Mouse (Mus musculus) layer of hippocampus, adult 2 months (tissue): Measurements from ENCODE around the gene Cenpc1. TPM values are rescaled to one million over a fixed set of nuclear protein-coding genes. Genes with fewer than 3 reads are reported as not detected.

ENCODE experiments used
- DNase-seq, 2 experiments: peaks; one replicate each; pipeline ENCODE4 v3.0.0; 2022; ENCODE audit warnings: low spot score in 2 of 2
- H3K27ac ChIP-seq: fragments of 200-600 bp; 2 replicates; pipeline ENCODE4 v1.8.1; 2022
- H3K4me3 ChIP-seq: fragments of 200-600 bp; 2 replicates; pipeline ENCODE4 v1.8.1; 2022; ENCODE audit warnings: mild to moderate bottlenecking
- CTCF ChIP-seq: fragments of 200-600 bp; conservative IDR thresholded peaks from 2 replicates; pipeline ENCODE4 v1.8.1; 2022; ENCODE audit warnings: antibody characterized with exemption, mild to moderate bottlenecking, moderate library complexity
- total RNA-seq, 2 experiments: library from RNA; stranded (reverse); gene quantifications; 2 replicates each; pipeline ENCODE4 v1.2.3; 2021

The Cenpc1 gene
- total RNA-seq, 2 experiments from 2014 or later: 22.6 to 23.0 TPM

DNA sequence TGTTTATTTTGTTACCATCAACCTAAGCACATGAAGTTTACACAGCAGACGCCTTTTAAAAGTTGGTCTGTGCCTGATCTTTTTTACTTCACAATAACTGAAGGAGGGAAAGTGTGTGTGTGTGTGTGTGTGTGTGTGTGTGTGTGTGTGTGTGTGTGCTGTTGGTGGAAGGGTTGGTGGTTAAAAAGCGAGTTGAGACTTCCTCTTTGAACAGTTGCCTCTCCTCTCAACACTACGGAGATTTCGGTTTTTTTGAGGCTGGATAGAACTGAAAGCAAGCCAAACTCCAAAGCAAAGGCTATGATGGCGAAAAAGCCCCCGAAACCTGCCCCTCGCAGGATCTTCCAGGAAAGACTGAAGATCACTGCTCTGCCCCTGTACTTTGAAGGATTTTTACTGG lies 6.2 kb upstream of the Cenpc1 start, which contains the start of gene Stap1:
Gene Stap1, plus strand, starts transcription at position 209 of the 400 bp plus-strand sequence.
- no peak within 1 kb of the TSS for H3K27ac ChIP-seq
- DNase-seq: no peak
- TF ChIP-seq CTCF: no peak
- no peak within 1 kb of the TSS for H3K4me3 ChIP-seq

DNA sequence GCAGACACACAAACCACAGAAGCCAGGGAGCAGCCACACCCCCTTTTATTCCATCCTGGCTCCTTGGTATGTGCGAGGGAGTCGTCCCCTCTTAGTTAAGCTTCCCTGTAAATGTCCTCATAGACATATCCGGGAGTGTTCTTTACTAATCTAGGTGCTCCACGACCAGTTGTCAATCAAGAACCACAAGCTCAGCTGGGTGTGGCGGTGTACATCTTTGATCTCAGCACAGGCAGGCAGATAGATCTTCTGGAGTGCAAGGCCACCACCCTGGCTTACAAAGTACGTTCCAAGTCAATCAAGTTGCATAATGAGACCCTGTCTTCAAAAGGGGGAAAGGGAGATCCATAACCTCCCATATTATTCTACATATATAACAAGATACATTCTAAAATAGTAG lies 3.7 kb upstream of the Cenpc1 start:
- Histone ChIP-seq H3K27ac (no peak overlapping the region), H3K4me3 (no peak overlapping the region)
- DNase-seq: no peak
- TF ChIP-seq CTCF: no peak

DNA sequence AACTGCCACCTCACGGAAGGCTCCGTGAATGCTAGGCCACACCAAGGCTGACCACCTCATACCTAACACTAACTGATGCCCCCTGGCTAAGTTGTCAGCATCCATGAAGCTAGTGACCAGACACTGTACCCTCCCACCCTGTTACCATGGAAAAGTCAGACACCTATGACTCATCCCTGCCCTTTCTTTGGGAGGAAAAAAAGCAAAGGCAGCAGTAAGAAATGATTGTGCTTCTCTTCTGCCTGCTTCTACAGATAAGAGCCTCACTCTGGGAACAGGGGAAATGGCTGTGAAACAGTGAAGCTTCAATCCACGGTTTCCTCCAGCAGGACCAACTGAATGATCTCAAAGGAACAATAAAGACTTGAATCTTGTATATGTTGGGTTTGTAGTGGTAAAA lies 3.1 kb upstream of the Cenpc1 start:
- no peak overlapping the region for H3K4me3 ChIP-seq
- TF ChIP-seq CTCF: no peak
- no peak overlapping the region for H3K27ac ChIP-seq
- no peak for DNase-seq

DNA sequence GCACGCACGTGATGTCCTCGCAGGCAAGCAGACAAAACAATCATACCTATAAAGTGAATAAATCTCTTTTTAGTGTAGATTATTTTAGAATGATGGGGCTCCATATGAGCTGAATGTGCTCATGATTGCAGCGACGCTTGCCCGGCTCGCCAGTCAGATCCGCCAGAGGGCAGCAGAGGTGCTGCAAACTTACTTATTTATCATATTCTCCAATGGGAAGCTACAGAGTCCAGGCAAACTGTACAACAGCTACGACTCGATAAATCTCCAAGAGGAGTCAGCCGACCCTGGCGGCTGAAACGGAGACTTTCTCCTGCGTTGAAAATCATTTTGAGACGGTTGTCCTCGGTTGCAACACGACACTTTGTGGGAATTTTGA lies 1.2 kb upstream of the Cenpc1 start:
- peak overlapping the region; percentile 57; the same call in 1 of the 2 replicates for H3K27ac ChIP-seq
- peak; percentile 96 for TF ChIP-seq CTCF
- DNase-seq: peak; percentile 79 to 88
- H3K4me3 ChIP-seq: peak overlapping the region; percentile 89

DNA sequence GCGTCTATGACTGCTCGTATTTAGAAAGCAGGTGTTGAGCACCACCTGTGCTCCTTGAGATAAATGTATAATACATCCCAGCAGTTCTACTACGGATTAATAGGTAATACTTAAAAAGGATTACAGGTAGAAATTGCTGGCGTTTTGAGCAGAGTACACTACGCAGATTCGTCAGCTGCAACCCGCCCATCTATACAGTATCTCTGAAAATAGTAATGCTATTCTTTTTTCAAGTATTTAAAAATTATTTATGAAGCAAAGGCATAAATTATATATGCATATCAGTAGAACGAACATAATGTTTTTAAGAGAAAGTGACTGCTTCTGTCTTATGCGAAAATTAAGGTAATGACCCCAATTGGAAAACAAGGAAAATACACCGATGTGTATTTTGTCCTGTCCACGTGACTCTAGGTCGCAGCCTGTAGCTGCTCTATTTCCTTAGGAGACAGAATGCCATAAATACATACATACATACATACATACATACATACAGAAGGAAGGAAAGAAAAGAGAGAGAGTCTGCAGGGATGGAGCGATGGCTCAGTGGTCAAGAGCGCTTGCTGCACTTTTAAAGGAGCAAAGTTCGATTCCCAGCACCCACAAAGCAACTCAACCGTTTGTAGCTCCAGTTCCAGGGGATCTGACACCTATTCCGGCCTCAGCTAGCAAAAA lies 630 bp upstream of the Cenpc1 start:
- peak in 1 of 2 experiments; percentile 18 for DNase-seq
- Histone ChIP-seq H3K4me3 (peak overlapping the region; percentile 89), H3K27ac (peak overlapping the region; percentile 57; the same call in 1 of the 2 replicates)
- TF ChIP-seq CTCF: no peak

DNA sequence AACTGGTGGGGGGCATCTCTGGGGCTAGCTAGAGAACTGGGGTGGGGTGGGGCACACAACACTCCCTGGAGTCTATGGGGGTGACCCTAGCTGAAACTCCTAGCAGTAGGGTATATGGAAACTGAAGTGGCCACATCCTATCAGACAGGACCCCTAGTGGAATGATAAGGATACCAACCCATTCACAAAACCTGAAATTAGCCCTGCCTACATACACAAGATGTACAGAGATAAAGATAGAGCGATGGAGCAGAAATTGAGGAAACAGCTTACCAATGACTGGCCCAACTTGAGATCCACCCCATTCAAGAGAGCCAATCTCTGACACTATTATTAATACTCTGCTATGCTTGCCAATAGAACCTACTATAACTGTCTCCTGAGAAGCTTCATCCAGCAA lies 1.9 kb downstream of the Cenpc1 start:
- Histone ChIP-seq H3K4me3 (no peak overlapping the region), H3K27ac (no peak overlapping the region)
- TF ChIP-seq CTCF: no peak; the same call in 1 of the 2 replicates
- DNase-seq: no peak

DNA sequence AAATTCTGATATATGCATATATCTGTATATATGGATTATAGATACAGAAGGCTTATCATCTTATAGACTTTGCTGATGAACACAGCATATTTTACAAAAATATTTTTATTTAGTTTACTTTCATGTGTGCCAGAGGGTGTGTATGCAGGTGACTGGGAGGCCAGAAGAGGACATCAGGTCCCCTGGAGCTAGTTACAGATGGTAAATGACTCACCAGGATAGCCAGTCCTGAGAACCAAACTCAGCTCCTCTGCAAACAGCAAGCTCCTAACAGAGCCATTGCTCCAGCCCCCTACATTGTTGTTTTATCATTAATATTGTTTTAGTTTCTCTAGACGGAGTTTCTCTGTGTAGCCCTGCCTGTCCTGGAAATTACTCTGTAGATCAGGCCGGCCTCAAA lies 35.6 kb downstream of the Cenpc1 start:
- TF ChIP-seq CTCF: no peak
- DNase-seq: no peak
- Histone ChIP-seq H3K27ac (no peak overlapping the region), H3K4me3 (no peak overlapping the region)

DNA sequence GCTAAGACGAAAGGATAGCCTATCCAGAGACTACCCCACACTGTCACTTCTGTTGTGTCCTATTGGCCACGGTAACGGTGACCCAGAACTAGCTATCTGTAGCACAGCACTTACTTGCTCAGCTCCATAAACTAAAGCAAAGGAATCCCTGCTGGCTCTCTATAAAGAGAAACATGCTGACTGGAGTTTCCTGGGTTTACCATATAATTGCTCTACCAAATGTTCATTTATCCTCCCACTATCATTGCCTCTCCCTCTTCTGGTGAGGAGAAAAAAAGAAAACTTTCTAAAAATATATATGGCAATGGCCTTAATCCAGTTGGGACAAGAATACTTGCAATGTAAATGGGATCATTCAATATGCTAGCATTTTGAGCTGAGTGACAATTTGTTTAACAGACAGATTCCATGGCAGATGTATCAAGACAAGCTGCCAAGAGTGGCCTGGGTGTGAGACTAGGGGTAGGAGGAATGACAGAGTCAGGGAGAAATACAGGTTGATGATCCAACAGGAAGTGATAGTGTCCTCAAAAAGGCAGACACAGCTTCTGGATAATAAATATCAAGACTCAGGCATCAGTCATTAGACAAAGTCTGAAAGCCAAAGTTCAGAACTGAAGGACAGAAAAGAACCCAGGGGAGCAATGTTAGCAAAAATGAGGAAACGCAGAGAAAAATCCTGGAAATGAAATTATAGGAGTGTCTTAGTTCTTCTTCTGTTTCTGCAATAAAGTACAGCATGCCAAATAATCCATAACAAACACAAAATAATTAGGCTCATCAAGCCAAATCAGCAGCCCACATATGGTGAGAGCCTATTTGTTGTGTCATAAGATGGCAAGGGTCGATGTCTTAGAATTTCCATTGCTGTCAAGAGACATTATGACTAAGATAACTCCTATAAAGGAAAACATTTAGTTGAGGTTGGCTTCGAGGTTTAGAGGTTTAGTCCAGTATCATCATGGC lies 68.6 kb downstream of the Cenpc1 start:
- no peak overlapping the region for H3K27ac ChIP-seq
- no peak for TF ChIP-seq CTCF
- no peak overlapping the region for H3K4me3 ChIP-seq
- peak; percentile 44 to 67 for DNase-seq

DNA sequence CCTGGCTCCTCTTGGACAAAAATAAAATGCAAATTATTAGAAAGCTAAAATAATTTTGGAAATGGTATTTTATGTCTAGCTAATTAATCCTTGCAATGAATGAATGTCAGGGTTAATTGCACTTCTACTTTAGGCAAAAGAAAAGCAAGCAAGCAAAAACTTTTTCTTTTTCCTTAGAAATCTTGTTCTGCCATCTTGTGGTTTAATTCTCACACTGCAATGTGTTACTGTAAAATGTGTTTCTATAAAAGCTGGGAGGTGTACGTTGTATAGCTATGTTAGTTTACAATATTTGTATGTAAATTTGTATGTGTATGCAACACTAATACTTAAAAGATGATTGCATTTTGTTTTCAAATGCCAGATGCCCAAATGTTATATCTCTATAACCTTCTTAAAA lies 70.8 kb downstream of the Cenpc1 start:
- DNase-seq: no peak
- H3K4me3 ChIP-seq: no peak overlapping the region
- no peak overlapping the region for H3K27ac ChIP-seq
- peak; percentile 80 for TF ChIP-seq CTCF

DNA sequence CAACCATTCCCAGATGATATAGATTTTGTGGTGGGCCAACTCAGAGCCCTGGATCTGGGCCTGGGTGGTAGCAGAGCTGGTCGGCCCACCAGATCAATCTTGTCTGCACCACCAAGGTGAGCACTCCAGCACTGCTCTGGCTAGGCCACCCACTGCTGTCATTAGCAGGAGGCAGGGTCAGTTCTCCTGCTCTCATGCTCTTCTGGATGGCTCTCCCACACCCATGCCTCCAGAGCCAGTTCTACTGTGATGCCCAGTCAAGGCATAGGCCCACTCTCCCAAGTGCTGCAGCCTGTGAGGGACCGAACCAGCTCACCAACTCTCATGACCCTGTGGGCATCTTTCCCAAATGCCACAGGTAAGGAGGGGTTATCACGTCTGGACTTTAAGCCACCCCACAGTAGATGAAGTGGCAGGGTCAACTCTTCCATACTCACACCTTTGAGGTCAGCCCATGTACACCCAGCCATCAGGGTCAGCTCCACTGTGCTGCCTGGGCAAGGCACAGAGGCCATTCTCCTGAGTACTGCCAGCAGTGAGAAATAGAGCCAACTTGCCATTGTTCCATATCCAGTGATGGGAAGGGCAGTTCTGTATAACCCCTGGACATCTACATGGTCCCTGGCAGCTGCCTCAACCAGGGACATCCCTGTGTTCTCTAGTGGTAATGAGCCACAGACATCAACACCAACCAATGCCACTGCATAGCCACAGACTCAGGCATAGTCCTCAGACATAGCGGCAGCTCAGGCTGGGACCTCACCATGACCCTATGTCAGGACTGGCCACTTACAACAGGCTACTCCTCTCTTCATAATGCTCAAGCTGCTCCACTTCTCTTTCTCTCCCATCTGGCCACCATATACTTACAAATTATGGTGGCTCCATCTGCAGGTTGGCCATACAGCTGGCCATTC lies 72.3 kb downstream of the Cenpc1 start:
- no peak overlapping the region for H3K4me3 ChIP-seq
- H3K27ac ChIP-seq: no peak overlapping the region
- no peak for DNase-seq
- no peak for TF ChIP-seq CTCF

DNA sequence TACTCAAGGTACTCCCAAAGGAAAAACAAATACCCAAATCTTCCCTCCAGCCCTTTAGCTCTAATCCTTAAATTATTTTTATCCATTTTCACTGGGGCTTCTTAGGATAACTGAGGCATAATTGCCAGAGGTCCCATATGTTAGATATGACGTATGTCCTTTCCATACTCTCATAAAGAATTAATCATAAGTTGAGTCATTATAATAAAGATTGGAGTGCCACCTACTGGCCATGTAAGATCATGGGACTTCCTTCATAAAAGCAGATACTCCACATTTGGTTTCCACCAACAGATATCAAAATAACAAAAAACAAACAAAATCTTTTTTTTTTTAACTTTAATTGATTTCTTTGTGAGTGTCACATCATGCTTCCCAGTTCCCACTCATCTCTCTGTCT lies 73.3 kb downstream of the Cenpc1 start:
- H3K27ac ChIP-seq: no peak overlapping the region
- H3K4me3 ChIP-seq: no peak overlapping the region
- peak in 1 of 2 experiments; percentile 26 for DNase-seq
- TF ChIP-seq CTCF: peak; percentile 81

DNA sequence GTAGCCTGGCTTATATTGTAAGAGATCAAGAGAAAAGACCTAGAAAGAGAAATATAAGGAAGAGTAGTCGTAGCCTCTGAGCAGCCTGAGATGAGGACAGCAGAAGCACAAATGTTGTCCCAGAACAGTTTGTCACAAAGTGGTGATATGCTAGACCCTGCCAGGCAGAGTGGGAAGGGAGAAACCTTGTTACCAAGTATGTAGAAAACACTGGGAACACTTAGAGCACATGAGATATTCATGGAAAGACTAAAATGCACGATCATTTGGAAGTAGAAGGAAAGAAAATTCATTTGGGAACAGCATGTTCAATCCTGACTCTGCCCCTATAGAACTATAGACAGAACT lies 77.9 kb downstream of the Cenpc1 start:
- Histone ChIP-seq H3K4me3 (no peak overlapping the region), H3K27ac (no peak overlapping the region)
- no peak for DNase-seq
- no peak for TF ChIP-seq CTCF
